Mouse (Mus musculus) mouse trophoblast stem cell (cell line): Measurements from ENCODE around the gene Atxn1.

Source experiments
- in situ Hi-C, 2 experiments: fragments of 300-500 bp; cut with MseI, MboI; formaldehyde crosslinking; loops; 2 replicates in 1 of 2; 3 replicates in 1 of 2; pipeline ENCODE4 v1.15.1; 2025

The Atxn1 gene

DNA sequence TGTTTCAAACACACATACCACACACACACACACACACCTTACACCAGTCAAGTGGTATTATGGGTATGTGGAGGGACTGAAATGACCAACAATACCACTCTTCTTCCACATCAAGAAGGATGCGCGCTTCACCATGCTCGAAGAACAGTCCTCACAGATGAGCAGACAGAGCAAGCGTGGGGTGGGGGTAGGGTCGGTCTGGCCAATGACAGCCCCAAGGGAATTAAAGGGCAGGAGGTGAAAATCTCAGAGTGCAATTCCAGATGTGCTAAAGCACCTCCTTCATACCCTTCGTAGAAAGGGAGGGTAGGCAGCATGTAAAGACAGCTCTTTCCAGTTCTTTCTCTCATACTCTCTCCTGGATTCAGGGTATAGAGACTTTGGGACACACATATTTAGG lies 238.6 kb downstream of the Atxn1 start:
- in situ Hi-C loops: no loop called here

DNA sequence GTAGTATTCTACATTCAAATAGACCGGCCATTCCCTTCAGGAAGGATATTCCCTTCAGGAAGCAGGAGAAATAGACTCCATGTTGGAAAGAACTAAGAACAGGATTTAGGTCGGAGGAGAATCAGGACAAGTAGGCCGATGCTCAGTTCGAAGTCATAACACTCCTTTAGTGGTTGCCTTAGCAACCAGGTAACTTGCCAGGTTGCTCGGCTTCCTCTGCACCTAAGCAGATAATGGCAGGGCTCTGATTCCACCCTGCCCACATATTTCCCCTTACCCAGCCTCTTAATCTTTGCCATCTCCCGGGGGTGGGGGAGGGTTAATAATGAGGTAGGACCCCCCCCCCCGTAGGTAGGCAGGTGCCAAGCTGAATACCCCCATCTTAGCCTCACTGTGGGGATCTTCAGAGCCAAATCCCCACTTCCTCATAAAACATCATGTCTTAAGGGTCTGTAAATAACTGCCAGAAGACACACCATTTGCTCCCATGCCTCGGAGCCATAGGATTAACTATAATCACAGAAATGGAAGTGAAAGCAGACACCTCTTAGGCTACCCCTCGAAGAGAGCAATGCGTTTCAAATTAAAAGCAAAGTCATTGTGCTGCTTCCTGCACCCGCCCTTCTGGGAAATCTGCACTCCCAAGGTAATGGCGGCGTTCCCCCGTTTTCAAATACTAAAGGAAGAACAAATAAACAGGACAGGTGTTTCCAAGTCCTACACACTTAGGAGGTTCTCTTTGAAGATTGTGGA lies 240.1 kb downstream of the Atxn1 start:
- in situ Hi-C loops: no loop called here

DNA sequence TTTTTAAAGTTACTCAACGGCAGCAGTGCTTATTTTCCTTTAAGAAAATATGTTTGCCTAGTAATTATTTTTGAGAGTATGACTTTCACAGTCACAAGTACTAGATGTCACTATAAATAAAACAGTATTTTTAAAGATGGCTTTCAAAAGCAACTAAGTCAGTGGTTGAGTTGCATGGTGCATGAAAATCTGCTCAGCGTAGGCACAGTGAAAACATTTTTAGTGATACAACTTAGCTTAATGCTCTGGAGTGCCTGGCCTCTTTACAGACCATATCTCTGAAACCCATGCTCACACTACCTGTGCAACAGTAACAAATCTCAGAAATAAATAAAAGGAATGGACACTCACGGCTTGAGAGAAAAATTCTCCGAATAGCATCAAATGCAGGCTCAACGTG lies 241.9 kb downstream of the Atxn1 start:
- in situ Hi-C loops: no loop called here

- in situ Hi-C loops: no loop called here
These were observed 243.2 kb downstream of the Atxn1 start for GRCm38 (mm10) chr13:45721621-45722020.

GRCm38 (mm10) chr13:45718850-45719249 lies 246.0 kb downstream of the Atxn1 start:
- in situ Hi-C loops: no loop called here

DNA sequence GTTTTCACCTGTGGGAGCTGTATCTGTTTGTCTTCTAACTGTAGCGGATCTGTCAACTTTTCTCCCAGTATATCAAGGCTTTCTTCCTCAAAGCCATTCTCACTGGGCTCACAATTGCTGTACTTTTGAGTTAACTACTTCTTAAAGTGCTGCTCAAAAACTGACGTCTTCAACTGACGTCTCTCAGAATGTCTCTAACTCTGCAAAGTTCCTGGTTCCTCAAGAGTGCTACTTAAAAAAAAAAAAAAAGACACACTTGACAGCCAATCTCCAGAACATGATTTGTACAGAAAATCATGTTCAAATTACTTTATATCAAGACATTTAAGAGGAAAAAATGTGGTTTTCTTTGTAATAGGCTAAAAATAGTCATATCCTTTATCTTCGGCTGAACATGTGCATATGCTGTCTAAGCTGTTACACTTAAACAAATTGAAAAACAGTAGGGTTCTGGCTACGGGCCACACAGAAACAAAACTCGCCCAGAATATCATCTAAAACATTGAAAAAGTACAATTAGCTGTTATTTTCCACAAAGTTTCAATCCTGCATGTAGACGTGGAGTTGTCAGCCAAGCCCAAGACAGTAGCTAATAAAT lies 249.1 kb downstream of the Atxn1 start:
- in situ Hi-C loops: no loop called here

DNA sequence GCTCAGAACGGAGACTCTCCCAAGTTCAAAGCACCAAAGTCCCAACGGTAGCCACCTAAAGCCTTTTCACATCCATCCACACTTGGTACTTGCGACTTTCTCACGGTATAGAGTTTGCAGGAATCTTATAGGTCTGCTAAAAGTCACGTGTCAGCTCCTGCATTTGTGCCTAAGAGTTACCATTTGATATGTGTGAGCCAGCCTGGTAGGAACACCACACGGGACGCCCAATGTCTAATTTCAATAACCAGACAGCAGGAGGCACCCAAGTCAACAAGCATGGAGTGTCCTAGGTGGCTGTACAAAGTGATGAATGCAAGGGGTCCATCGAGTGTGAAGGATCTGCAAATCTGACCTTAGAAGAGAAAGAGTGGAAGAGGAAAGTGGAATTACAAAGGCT lies 254.8 kb downstream of the Atxn1 start:
- in situ Hi-C loops: no loop called here

DNA sequence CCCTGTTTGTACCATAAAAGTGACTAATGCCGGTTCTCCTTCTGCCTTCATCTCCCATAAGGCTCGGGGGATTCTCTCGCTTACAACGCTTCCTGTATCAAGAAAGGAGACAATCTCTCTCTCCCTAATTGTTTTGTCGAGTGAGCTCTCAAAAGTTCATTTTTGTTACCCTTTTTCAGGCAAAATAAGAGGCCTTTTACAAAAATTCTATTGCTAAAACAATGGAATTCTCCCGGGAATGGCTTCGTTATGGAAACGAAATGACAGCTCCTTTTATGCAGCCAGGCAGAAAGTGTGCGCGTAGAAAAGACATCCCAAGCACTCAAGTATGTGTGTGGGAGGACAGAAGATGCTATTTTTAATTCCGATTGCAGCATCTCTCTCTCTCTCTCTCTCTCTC lies 255.4 kb downstream of the Atxn1 start:
- in situ Hi-C loops: no loop called here

GRCm38 (mm10) chr13:45701296-45701790 lies 263.5 kb downstream of the Atxn1 start:
- in situ Hi-C loops: no loop called here

DNA sequence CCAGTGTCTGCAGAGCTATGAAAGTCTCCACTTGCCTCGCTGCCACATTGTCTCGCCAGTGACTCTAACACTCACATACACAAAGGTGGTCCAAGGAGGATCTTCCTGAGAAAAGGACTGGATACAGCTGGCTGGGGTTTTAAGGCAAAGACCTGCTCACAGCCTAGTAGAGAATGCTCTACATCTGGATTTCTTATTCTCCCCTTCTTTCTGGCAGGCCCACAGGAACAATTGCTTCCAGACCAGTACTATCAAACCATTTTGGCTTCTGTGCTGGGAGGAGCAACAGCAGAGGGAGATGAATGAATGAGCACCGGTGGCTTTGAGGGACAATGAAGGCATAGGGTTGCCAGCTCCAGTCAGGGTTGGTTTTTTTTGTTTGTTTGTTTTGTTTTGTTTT lies 265.8 kb downstream of the Atxn1 start:
- in situ Hi-C loops: no loop called here

- in situ Hi-C loops: no loop called here
These were observed 268.8 kb downstream of the Atxn1 start for GRCm38 (mm10) chr13:45696009-45696408.

GRCm38 (mm10) chr13:45694921-45695437 lies 269.8 kb downstream of the Atxn1 start:
- in situ Hi-C loops: no loop called here

GRCm38 (mm10) chr13:45693953-45694352 lies 270.9 kb downstream of the Atxn1 start:
- in situ Hi-C loops: no loop called here

DNA sequence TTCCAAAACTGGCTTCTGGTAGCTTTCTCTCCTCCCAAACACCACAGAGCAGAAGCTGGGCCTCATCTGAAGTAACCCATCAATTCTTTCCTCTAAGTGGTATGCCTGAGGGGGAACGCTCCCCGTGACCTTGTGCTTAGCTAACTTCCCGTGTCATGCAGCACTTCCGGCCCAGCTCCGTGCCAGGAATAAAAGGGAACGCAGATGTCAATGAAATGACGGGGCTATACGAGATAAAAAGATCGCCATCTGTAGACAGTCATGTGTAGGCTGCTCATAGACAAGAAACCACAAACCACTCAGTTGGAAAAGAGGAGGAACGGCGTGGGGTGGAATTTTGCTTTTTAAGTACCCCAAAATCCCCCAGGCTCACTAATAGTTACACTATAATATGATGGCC lies 271.3 kb downstream of the Atxn1 start:
- in situ Hi-C loops: no loop called here

GRCm38 (mm10) chr13:45693126-45693525 lies 271.7 kb downstream of the Atxn1 start:
- in situ Hi-C loops: no loop called here

DNA sequence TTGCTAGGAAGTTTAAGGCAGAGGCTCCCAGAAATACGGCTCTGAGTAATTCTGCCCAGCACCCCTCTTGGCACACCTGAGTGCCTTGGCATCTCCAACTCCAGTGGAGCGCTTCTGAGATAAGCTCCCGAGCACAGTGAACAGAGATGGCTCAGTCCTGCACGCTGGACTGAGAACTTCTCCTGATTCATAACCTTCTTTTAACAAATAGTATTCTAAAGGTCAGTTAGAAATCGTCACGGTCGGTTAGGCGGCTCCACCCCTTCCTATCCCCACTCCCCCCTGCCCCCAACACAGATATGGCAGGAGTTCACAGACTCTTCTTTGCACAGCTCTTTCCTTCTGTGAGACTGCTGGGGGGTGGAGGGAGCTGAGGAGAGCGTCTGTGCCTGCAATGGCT lies 272.4 kb downstream of the Atxn1 start:
- in situ Hi-C loops: no loop called here

- in situ Hi-C loops: no loop called here
These were observed 274.4 kb downstream of the Atxn1 start for GRCm38 (mm10) chr13:45690426-45690825.

- in situ Hi-C loops: no loop called here
These were observed 275.9 kb downstream of the Atxn1 start for GRCm38 (mm10) chr13:45688864-45689263.

- in situ Hi-C loops: no loop called here
These were observed 277.2 kb downstream of the Atxn1 start for GRCm38 (mm10) chr13:45687581-45687980.

GRCm38 (mm10) chr13:45686309-45686582 lies 278.6 kb downstream of the Atxn1 start:
- in situ Hi-C loops: no loop called here

DNA sequence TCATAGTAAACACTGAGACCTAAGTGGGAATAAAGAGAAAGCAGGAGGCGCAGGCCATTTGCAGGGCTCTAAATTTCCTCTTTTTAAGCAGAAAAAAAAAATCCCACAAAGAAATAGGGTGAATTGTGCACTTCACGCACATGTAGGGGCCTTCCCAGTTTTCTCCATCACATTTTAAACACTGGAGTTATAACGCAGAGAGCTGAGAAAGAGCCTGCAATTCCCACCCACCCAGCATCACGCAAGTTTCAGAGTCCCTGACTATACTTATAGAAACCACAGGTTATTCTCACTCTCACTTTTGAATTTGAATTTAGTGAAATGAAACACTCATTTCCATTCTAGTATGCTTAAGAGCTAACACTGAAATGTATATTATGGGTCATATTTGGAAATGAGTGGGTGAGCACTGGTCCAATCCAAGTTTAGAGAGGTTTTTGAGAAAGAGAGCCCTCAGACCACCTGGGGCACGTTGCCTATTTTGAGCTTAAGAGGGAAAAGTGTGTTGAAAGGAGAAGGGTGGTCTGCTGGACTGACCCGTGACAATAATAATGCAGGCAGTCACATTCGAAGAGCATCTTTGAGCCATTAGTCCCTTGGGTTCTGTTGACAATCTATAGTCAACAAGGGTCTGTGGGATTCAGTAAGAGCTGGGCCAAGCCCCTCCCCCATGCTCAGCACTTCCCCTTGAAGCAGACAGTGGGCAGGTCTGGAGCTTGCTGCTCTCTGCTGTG lies 279.1 kb downstream of the Atxn1 start:
- in situ Hi-C loops: no loop called here

- in situ Hi-C loops: no loop called here
These were observed 279.9 kb downstream of the Atxn1 start for GRCm38 (mm10) chr13:45684891-45685311.

GRCm38 (mm10) chr13:45683991-45684390 lies 280.8 kb downstream of the Atxn1 start:
- in situ Hi-C loops: no loop called here
